Mouse (Mus musculus): ENCODE data around the gene 3110082I17Rik. TPM values are rescaled to one million over a fixed set of nuclear protein-coding genes. Genes with fewer than 3 reads are reported as not detected.

Gene 3110082I17Rik
- total and polyA plus RNA-seq, 3 experiments, result 41.2 to 100.0 (median 46.9) TPM

DNA sequence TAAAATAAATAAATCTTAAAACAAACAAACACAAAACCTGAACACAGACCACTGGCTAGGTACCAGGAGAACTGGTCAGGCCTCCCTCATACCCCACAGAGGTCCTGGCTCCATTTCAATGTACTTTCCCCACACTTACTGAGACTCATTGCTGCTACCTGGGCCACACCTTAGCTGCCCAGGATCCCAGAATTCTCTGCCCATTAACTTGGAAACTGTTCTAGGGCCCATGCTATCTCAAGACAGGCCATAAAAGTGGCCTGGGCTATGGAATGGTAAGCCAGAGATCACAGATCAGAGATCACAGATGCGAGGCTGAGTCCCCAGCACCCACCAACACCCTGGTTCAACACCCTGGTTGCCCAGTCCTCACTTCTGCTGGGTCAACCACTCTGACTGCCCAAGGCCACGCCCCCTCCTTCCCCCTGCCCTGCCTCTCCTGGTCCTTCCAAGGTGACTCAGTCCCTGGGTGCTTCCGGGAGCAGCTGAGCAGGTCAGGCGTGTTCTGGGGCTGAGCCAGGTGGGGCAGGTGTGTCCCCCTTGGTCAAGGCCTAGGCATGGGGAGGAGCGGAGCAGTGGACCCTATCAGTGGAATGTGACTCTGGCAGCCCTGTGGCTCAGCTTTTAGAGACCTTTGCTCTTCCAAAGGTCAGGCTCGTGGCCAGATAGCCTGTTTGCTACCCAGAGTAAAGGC, 143.2 kb downstream of the 3110082I17Rik start:
- no peak overlapping the region for H3K27ac ChIP-seq (ENCODE audit: insufficient read depth, low read depth)
- dilution Hi-C loops (cut with MboI; ENCODE audit: extremely low pct_ligation_motif_present, extremely low pct_unique_long_range_greater_than_20kb, low sequenced_read_pairs), result no loop called here
- H3K4me1 ChIP-seq (ENCODE audit: control insufficient read depth in 1 of 2, insufficient read depth in 2 of 2), result peaks cover 44 to 69% of the 10 kb centered on the region in 2 experiments

GRCm38 (mm10) chr5:139314941-139315642, 145.2 kb downstream of the 3110082I17Rik start:
- no peak for DNase-seq (ENCODE audit: extremely low read depth)
- H3K79me2 ChIP-seq (replicated peaks; ENCODE audit: control insufficient read depth, extremely low read depth, insufficient read depth, poor library complexity, severe bottlenecking), result peaks cover 86% of the 10 kb centered on the region
- H3K9ac ChIP-seq (ENCODE audit: insufficient read depth, low read depth), result no peak overlapping the region
- no peak for TF ChIP-seq NELFE (IDR thresholded peaks at IDR 0.05; ENCODE audit: low read depth, low read length)
- TF ChIP-seq HCFC1 (IDR thresholded peaks at IDR 0.05; ENCODE audit: low read depth, low read length), result no peak
- no peak for TF ChIP-seq ZKSCAN1 (IDR thresholded peaks at IDR 0.05; ENCODE audit: borderline replicate concordance, low read depth, low read length)
- no peak for TF ChIP-seq USF1 (IDR thresholded peaks at IDR 0.05; ENCODE audit: low read depth, low read length)
- TF ChIP-seq ELF1 (IDR thresholded peaks at IDR 0.05; ENCODE audit: low read depth, low read length), result no peak
- no peak for TF ChIP-seq EP300 (IDR thresholded peaks at IDR 0.05; ENCODE audit: low read length)
- TF ChIP-seq BHLHE40 (IDR thresholded peaks at IDR 0.05; ENCODE audit: low read depth, low read length), result no peak
- no peak for TF ChIP-seq ZMIZ1 (IDR thresholded peaks at IDR 0.05; ENCODE audit: low read depth, low read length)
- H3K36me3 ChIP-seq (replicated peaks in 1 of 2; ENCODE audit: control insufficient read depth in 1 of 2, insufficient read depth in 1 of 2, low read length in 1 of 2), result peaks cover 28 to 63% of the 10 kb centered on the region in 2 experiments
- dilution Hi-C loops (cut with MboI; ENCODE audit: extremely low pct_ligation_motif_present, extremely low pct_unique_long_range_greater_than_20kb, low sequenced_read_pairs) (no loop called here), in situ Hi-C loops (cut with MboI; ENCODE audit: low pct_ligation_motif_present, low pct_unique_long_range_greater_than_20kb, low sequenced_read_pairs) (no loop called here)
- peak overlapping the region; percentile 18; the same call in 1 of the 2 replicates for H3K27ac ChIP-seq (ENCODE audit: insufficient read depth, low read depth)
- no peaks in the 10 kb centered on the region for H3K27me3 ChIP-seq (replicated peaks)
- no peak overlapping the region for H3K4me2 ChIP-seq (ENCODE audit: insufficient read depth, low read depth, poor library complexity, severe bottlenecking)
- peaks cover 6% of the 10 kb centered on the region for H3K9me3 ChIP-seq (replicated peaks; ENCODE audit: low read length)
- peaks cover 37 to 70% of the 10 kb centered on the region in 2 experiments for H3K4me1 ChIP-seq (ENCODE audit: control insufficient read depth in 1 of 2, insufficient read depth in 2 of 2)
- H3K4me3 ChIP-seq (replicated peaks in 1 of 3; ENCODE audit: low read depth in 2 of 3, low read length in 2 of 3, poor library complexity in 1 of 3), result no peak overlapping the region

More for the DNA sequence above, 143.2 kb downstream of the 3110082I17Rik start:
- DNase-seq (ENCODE audit: extremely low read depth), result no peak
- Histone ChIP-seq H3K4me2 (ENCODE audit: insufficient read depth, low read depth, poor library complexity, severe bottlenecking) (no peak overlapping the region), H3K9ac (ENCODE audit: insufficient read depth, low read depth) (no peak overlapping the region), H3K27me3 (replicated peaks) (no peaks in the 10 kb centered on the region), H3K79me2 (replicated peaks; ENCODE audit: control insufficient read depth, extremely low read depth, insufficient read depth, poor library complexity, severe bottlenecking) (peaks cover 85% of the 10 kb centered on the region), H3K36me3 (replicated peaks in 1 of 2; ENCODE audit: control insufficient read depth in 1 of 2, insufficient read depth in 1 of 2, low read length in 1 of 2) (peaks cover 25 to 58% of the 10 kb centered on the region in 2 experiments), H3K4me3 (replicated peaks in 1 of 3; ENCODE audit: low read depth in 2 of 3, low read length in 2 of 3, poor library complexity in 1 of 3) (no peak overlapping the region), H3K9me3 (replicated peaks; ENCODE audit: low read length) (peaks cover 6% of the 10 kb centered on the region)
- in situ Hi-C loops (cut with MboI; ENCODE audit: low pct_ligation_motif_present, low pct_unique_long_range_greater_than_20kb, low sequenced_read_pairs), result no loop called here
- no peak for TF ChIP-seq RCOR1 (conservative IDR thresholded peaks at IDR 0.05; ENCODE audit: low read depth, low read length)
- TF ChIP-seq KAT2A (IDR thresholded peaks at IDR 0.05; ENCODE audit: insufficient replicate concordance, low read length), result no peak
- TF ChIP-seq HCFC1 (IDR thresholded peaks at IDR 0.05; ENCODE audit: low read depth, low read length), result no peak
- no peak for TF ChIP-seq BHLHE40 (IDR thresholded peaks at IDR 0.05; ENCODE audit: low read depth, low read length)
- no peak for TF ChIP-seq NRF1 (IDR thresholded peaks at IDR 0.05; ENCODE audit: low read depth, low read length)
- TF ChIP-seq SMC3 (IDR thresholded peaks at IDR 0.05; ENCODE audit: low read depth, low read length), result no peak
- no peak for TF ChIP-seq TCF12 (IDR thresholded peaks at IDR 0.05; ENCODE audit: low read depth, low read length)
- TF ChIP-seq POLR2A (IDR thresholded peaks at IDR 0.05; ENCODE audit: low read depth, low read length), result no peak

All from CH12.LX (cell line).